Mouse (Mus musculus): ENCODE measurements at regions not wholly inside any gene's neighbourhood (a gene's known extent, or its start where the extent isn't known, plus 50 kb on each side); places are given as distances from the start of the nearest gene placed in this dataset.

DNA sequence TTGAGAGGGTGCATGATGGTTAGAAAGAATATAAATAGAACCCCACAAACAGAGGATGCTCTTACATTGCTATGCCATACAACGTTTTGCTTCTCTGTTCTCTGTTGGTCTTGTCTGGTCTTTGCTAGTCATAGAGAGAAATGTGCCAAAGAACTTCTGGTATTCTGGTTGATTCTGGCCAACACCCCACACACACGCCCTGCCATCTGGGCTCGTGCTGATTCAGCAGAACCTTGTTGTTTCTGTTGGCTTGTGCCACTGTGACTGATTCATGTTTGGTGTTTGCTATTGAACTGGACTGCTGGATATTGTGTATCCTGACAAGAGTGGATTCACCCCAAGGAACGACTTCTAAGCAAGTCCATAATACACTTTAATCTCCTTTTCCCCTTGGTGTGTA is 126.0 kb upstream of the Rasa1 start:
- H3K27me3 ChIP-seq: no peaks in the 10 kb centered on the region
- no peak overlapping the region for H3K4me3 ChIP-seq
- WGBS: 89% methylated on average over 4 of the region's 4 CpGs
- no peaks in the 10 kb centered on the region for H3K4me1 ChIP-seq
- H3K4me2 ChIP-seq (replicated peaks): no peak overlapping the region
- H3K27ac ChIP-seq: no peak overlapping the region
- H3K36me3 ChIP-seq: no peaks in the 10 kb centered on the region
- no peak for ATAC-seq (ENCODE audit: low FRiP score, low read depth)
- H3K9me3 ChIP-seq: no peaks in the 10 kb centered on the region
- no peak overlapping the region for H3K9ac ChIP-seq

DNA sequence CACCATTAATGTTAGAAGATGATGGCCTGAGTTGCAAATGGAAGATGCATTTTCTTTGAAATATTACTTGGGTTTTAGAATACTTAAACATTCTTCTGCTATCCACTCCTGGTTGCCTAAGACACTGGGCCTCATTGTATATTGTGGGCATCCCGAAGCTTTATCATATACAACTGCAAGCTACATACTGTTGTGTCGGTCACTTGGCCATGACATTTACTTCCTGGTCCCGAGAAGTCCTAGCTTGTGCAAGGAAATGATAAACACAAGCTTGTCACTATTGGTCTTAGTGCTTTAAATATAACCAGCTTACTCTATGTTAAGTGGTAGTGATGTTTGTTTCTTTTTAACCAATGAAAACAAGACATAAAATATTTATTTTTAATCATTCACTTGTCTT is 122.4 kb upstream of the Rasa1 start:
- Histone ChIP-seq H3K4me1 (no peaks in the 10 kb centered on the region), H3K27me3 (no peaks in the 10 kb centered on the region), H3K27ac (no peak overlapping the region), H3K36me3 (no peaks in the 10 kb centered on the region), H3K4me3 (no peak overlapping the region), H3K4me2 (replicated peaks) (no peak overlapping the region), H3K9me3 (no peaks in the 10 kb centered on the region), H3K9ac (no peak overlapping the region)
- ATAC-seq (ENCODE audit: low FRiP score, low read depth): no peak
- 90% methylated on average over 3 of the region's 3 CpGs for WGBS

DNA sequence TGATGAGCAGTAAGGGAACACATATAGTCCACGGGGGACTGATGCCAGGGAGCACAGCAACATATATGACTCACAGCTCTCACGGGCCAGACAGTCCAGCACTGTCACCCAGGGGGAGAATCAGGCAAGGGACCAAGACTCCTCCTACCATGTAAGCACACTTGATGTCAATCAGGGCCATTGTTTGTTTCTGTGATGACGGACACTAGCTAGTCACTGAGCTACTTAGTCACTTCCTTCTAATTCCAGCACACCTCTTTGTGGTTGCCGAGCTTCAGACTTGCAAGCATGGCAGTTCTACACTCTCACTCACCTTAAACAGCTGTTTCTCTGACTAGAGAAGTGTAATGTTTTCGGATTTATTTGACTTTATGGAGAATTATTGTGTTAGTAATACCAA is 109.9 kb upstream of the Rasa1 start:
- H3K9ac ChIP-seq: no peak overlapping the region
- no peak overlapping the region for H3K4me3 ChIP-seq
- no peak overlapping the region for H3K4me2 ChIP-seq (replicated peaks)
- WGBS: 76% methylated on average over 5 of the region's 5 CpGs
- no peaks in the 10 kb centered on the region for H3K9me3 ChIP-seq
- H3K27me3 ChIP-seq: no peaks in the 10 kb centered on the region
- ATAC-seq (ENCODE audit: low FRiP score, low read depth): no peak
- H3K36me3 ChIP-seq: no peaks in the 10 kb centered on the region
- H3K27ac ChIP-seq: no peak overlapping the region
- no peaks in the 10 kb centered on the region for H3K4me1 ChIP-seq

DNA sequence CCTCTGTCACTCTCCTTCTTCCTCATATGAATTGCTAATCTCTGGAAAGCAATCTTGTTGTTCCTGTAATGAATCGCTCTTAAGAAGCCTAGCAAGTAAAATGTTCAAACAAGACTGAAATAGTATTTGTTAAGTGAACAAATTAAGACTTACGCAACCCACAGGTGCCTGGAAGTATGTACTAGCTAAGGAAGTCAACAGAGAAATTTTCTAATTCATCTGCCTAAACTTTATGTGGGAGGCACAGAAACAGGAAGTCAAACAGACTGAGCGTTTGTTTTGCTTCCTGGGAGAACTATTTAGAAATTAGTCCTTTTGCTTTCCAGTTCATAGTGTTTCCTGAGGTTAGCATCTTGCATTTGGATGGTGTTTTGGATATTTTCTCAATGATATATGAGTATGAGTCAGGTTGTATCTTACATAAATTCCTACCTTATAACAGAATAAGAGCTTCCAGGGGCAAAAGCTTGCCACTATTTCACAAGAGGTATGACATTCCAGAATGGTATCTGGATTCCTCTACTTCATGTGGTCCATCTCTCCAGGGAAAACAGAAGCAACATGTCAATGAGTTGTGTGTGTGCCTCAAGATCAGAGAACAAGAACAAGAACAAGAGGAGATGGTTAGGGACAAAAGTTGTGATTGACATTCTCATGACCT is 87.5 kb upstream of the Rasa1 start:
- ATAC-seq (ENCODE audit: low FRiP score, low read depth): no peak
- WGBS: 81% methylated on average over 3 of the region's 3 CpGs
- no peak overlapping the region for H3K9ac ChIP-seq

DNA sequence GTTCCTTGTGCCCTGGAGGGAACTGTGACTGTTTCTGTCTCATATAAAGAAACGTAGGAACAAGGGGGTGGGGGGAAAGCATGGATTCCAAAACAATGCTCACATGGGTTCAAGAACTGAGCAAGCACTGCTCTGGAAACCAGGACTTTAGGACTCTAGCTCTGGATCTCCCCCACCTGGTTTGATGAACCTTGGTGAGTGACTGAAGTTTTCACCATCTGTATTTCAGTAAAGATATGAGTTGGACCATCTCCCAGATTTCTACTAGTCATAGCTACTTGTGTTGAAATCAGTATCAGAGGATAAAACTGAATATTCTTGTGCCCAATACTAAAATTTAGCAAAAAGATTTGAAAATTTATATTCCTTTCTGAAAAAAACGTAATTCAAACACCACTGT is 70.7 kb upstream of the Rasa1 start:
- 67% methylated on average over 2 of the region's 2 CpGs for WGBS
- no peaks in the 10 kb centered on the region for H3K4me1 ChIP-seq
- H3K27me3 ChIP-seq: no peaks in the 10 kb centered on the region
- H3K36me3 ChIP-seq: no peaks in the 10 kb centered on the region
- no peak overlapping the region for H3K4me2 ChIP-seq (replicated peaks)
- H3K9me3 ChIP-seq: no peaks in the 10 kb centered on the region
- H3K4me3 ChIP-seq: no peak overlapping the region
- H3K9ac ChIP-seq: no peak overlapping the region
- ATAC-seq (ENCODE audit: low FRiP score, low read depth): no peak
- no peak overlapping the region for H3K27ac ChIP-seq

More for the DNA sequence above, 87.5 kb upstream of the Rasa1 start:
- Histone ChIP-seq H3K9me3 (no peaks in the 10 kb centered on the region), H3K27ac (no peak overlapping the region), H3K4me3 (no peak overlapping the region), H3K4me2 (replicated peaks) (no peak overlapping the region), H3K36me3 (no peaks in the 10 kb centered on the region), H3K27me3 (no peaks in the 10 kb centered on the region), H3K4me1 (no peaks in the 10 kb centered on the region)

DNA sequence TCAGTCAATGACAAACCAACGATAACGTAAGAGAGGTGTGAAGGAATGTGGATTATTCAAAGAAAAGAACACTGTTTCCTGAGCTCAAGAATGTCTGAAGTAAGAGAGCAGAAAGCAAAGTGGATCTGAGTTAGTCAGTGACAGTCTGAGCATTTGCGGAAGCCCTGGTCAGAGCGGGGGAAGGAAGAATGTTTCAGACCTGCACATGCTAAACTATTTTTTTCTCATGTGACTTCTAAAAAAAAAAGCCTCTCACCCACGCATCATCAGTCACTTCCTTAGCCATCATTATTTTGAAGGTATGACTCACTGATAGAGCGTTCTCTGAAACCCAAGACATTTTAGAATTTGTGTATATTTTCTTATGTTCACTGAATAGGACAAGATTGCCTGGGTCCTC is 70.2 kb upstream of the Rasa1 start:
- 83% methylated on average over 6 of the region's 6 CpGs for WGBS
- Histone ChIP-seq H3K4me3 (no peak overlapping the region), H3K4me2 (replicated peaks) (no peak overlapping the region), H3K9me3 (no peaks in the 10 kb centered on the region), H3K36me3 (no peaks in the 10 kb centered on the region), H3K9ac (no peak overlapping the region), H3K27me3 (no peaks in the 10 kb centered on the region), H3K27ac (no peak overlapping the region), H3K4me1 (no peaks in the 10 kb centered on the region)
- no peak for ATAC-seq (ENCODE audit: low FRiP score, low read depth)

DNA sequence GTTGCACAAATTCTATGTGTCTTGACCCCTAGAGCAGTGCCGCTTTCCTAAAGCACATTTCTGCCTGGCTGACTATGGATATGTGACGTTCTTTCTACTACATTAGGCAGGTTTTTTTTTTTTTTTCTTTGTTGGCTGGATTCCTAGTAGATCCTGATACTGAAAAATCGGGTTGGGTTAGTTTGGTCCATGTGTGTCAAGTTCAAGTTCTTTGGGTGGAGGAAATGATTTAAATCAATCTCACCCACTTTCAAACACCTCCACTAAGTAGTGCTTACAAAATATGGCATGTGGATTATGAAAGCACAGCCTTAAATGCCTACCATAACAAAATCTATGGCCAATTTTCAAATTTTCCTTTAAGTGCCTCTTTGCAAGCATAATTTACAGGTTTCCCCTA is 63.1 kb upstream of the Rasa1 start:
- H3K27ac ChIP-seq: no peak overlapping the region
- no peaks in the 10 kb centered on the region for H3K9me3 ChIP-seq
- no peaks in the 10 kb centered on the region for H3K4me1 ChIP-seq
- no peak for ATAC-seq (ENCODE audit: low FRiP score, low read depth)
- no peak overlapping the region for H3K4me2 ChIP-seq (replicated peaks)
- 72% methylated on average over 3 of the region's 3 CpGs for WGBS
- H3K4me3 ChIP-seq: no peak overlapping the region
- no peaks in the 10 kb centered on the region for H3K27me3 ChIP-seq
- no peak overlapping the region for H3K9ac ChIP-seq
- H3K36me3 ChIP-seq: no peaks in the 10 kb centered on the region

Measured in limb, embryonic 13.5 days (tissue).